Mouse (Mus musculus) forebrain, embryonic 10.5 days (tissue): ENCODE measurements around the gene Tmcc1. TPM values are rescaled to one million over a fixed set of nuclear protein-coding genes. Genes with fewer than 3 reads are reported as not detected.

Source experiments
- polyA plus RNA-seq: library from polyadenylated mRNA; unstranded; fragments of >200 nt; fragmentation: Nextera tagmentation; extraction: Ambion mirVana; gene quantifications from 2 replicates; pipeline ENCODE4 v1.2.1, GENCODE M21; 2016

Tmcc1 gene
- polyA plus RNA-seq, 1 experiment from 2014 or later: 16.2 TPM

Other genes starting within 250 kb of the Tmcc1 start
- not detected in 2 replicates for gene H1foo, start 248.5 kb downstream of the Tmcc1 start, polyA plus RNA-seq
- gene Plxnd1, start 198.5 kb downstream of the Tmcc1 start, polyA plus RNA-seq: 23.9 and 28.0 TPM in 2 replicates
- gene Washc2, start 14.6 kb upstream of the Tmcc1 start, polyA plus RNA-seq: 47.5 and 49.2 TPM in 2 replicates
- gene Zfand4, start 70.7 kb upstream of the Tmcc1 start, polyA plus RNA-seq: 8.1 and 8.2 TPM in 2 replicates
- 25.3 TPM in 2 replicates for gene March8, start 144.5 kb upstream of the Tmcc1 start, polyA plus RNA-seq